ENCODE assay signal across 8 mouse cellular contexts in the genomic region with DNA sequence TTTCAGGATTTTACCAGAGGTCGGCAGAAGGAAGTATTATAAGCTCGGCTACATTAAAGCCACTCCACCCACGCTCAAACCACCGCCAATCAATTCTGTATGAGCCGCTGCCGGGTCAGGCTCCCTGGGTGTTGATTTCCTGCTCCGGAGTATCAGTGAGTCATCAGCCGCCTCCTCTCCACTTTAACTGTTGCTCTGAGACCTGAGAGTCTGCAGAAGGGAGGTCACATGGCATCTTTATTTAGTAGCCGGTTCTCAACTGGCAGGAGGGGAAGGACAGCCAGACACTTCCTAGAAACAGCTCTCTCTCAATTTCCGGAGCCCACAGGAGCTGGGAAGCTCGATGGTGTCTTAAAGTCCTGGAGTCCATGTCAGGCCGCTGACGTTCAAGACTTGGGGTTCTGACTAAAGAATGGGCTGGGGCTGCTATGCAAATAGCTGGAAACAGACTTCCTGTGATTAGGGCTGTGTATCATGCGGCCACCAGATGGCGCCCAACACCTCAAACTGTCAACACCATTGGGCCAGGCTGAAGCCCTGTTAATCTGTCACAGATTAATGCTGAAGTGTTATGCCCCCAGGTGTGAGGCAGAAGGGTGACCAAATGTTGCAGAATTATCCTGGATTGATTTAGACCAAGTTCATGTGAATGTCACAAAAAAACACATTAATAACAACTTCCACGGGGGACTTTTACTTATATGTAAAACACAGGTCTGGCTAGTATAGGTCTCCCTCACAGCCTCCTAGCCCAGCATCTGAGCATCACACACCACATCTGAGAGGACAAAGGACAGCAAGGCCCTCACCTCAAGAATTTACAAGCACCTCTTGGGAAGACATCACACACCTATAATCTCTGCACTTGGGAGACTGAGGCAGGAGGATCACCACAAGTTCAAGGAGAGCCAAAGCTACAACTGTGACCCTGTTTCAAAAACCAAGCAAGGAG.
DNase-seq lines count a peak whose midpoint lies in the region; ATAC-seq and TF ChIP-seq lines count a peak whose summit lies in the region.

No protein-coding gene starts in this region.

- TF ChIP-seq CTCF in heart, adult 2 months (IDR thresholded peaks at IDR 0.05), result peak; percentile 92

- intact Hi-C loops in heart, adult 2 months (cut with DNase I), result loop anchor here (1.0 to 2.0 kb wide), 3 partner anchors 36 to 204 kb away; no protein-coding TSS in a partner anchor

- H3K4me3 ChIP-seq in embryonic facial prominence, embryonic 13.5 days, result peak overlapping the region; percentile 22
- H3K4me3 ChIP-seq in heart, adult 2 months, result peak overlapping the region; percentile 41
- H3K4me3 ChIP-seq in limb, embryonic 13.5 days, result peak overlapping the region; percentile 28
- H3K4me3 ChIP-seq in midbrain, embryonic 16.5 days (ENCODE audit: low read depth, low read length), result peak overlapping the region; percentile 13; the same call in 1 of the 2 replicates

- TF ChIP-seq POLR2A in heart, adult 2 months (IDR thresholded peaks at IDR 0.05; ENCODE audit: insufficient read depth, low read depth, low read length), result peak; percentile 65

- no peak for ATAC-seq in embryonic facial prominence, embryonic 13.5 days (ENCODE audit: insufficient number of reproducible peaks, insufficient read depth, low FRiP score, low TSS enrichment, low read depth)
- peak; percentile 80 for ATAC-seq in limb, embryonic 13.5 days (ENCODE audit: low FRiP score, low read depth)
- peak; percentile 87 for ATAC-seq in midbrain, embryonic 16.5 days

- H3K79me2 ChIP-seq in heart, adult 2 months (replicated peaks; ENCODE audit: control insufficient read depth, insufficient read depth, low read length), result no peaks in the 10 kb centered on the region

- peak overlapping the region; percentile 56 for H3K4me2 ChIP-seq in embryonic facial prominence, embryonic 13.5 days
- H3K4me2 ChIP-seq in limb, embryonic 13.5 days (replicated peaks), result peak overlapping the region; percentile 59
- peak overlapping the region; percentile 54 for H3K4me2 ChIP-seq in midbrain, embryonic 16.5 days (ENCODE audit: low read length)

- 10% methylated on average over 16 of the region's 16 CpGs for WGBS in embryonic facial prominence, embryonic 13.5 days
- WGBS in heart, adult 2 months, result 1% methylated on average over 16 of the region's 16 CpGs
- 8% methylated on average over 16 of the region's 16 CpGs for WGBS in limb, embryonic 13.5 days
- WGBS in midbrain, embryonic 16.5 days, result 16% methylated on average over 16 of the region's 16 CpGs

- H3K36me3 ChIP-seq in embryonic facial prominence, embryonic 13.5 days, result no peaks in the 10 kb centered on the region
- H3K36me3 ChIP-seq in heart, adult 2 months (ENCODE audit: control insufficient read depth, insufficient read depth, low read length), result no peaks in the 10 kb centered on the region
- no peaks in the 10 kb centered on the region for H3K36me3 ChIP-seq in limb, embryonic 13.5 days
- no peaks in the 10 kb centered on the region for H3K36me3 ChIP-seq in midbrain, embryonic 16.5 days (ENCODE audit: control insufficient read depth, insufficient read depth, low read length)

- no peak overlapping the region for H3K27ac ChIP-seq in embryonic facial prominence, embryonic 13.5 days
- H3K27ac ChIP-seq in heart, adult 2 months, result peak overlapping the region; percentile 86
- H3K27ac ChIP-seq in limb, embryonic 13.5 days, result no peak overlapping the region
- H3K27ac ChIP-seq in midbrain, embryonic 16.5 days (ENCODE audit: low read length), result no peak overlapping the region

- TF ChIP-seq EP300 in heart, adult 2 months (IDR thresholded peaks at IDR 0.05; ENCODE audit: insufficient read depth, low read depth, low read length), result no peak; the same call in none of the 2 replicates

- no peaks in the 10 kb centered on the region for H3K27me3 ChIP-seq in embryonic facial prominence, embryonic 13.5 days
- no peaks in the 10 kb centered on the region for H3K27me3 ChIP-seq in heart, adult 2 months (ENCODE audit: control insufficient read depth, insufficient read depth, low read length)
- 0 out of 2 replicates have a peak, but pooled peaks cover 2% of the 10 kb centered on the region for H3K27me3 ChIP-seq in limb, embryonic 13.5 days
- H3K27me3 ChIP-seq in midbrain, embryonic 16.5 days (ENCODE audit: control insufficient read depth, insufficient read depth, low read depth, low read length), result no peaks in the 10 kb centered on the region

- H3K9ac ChIP-seq in embryonic facial prominence, embryonic 13.5 days, result peak overlapping the region; percentile 49
- H3K9ac ChIP-seq in heart, adult 2 months (ENCODE audit: low read depth, low read length), result peak overlapping the region; percentile 17; the same call in 1 of the 2 replicates
- H3K9ac ChIP-seq in limb, embryonic 13.5 days, result no peak overlapping the region
- peak overlapping the region; percentile 33; the same call in 1 of the 2 replicates for H3K9ac ChIP-seq in midbrain, embryonic 16.5 days (ENCODE audit: low read depth, low read length)

- no peaks in the 10 kb centered on the region for H3K9me3 ChIP-seq in embryonic facial prominence, embryonic 13.5 days
- H3K9me3 ChIP-seq in limb, embryonic 13.5 days, result no peaks in the 10 kb centered on the region
- no peaks in the 10 kb centered on the region for H3K9me3 ChIP-seq in midbrain, embryonic 16.5 days (replicated peaks; ENCODE audit: control insufficient read depth, low read length, poor library complexity, severe bottlenecking)

- peaks cover 8% of the 10 kb centered on the region for H3K4me1 ChIP-seq in embryonic facial prominence, embryonic 13.5 days
- H3K4me1 ChIP-seq in heart, adult 2 months (ENCODE audit: control insufficient read depth, insufficient read depth, low read length), result peaks cover 4% of the 10 kb centered on the region
- H3K4me1 ChIP-seq in limb, embryonic 13.5 days, result peaks cover 14% of the 10 kb centered on the region; the same call in 1 of the 2 replicates
- H3K4me1 ChIP-seq in midbrain, embryonic 16.5 days (ENCODE audit: control insufficient read depth, insufficient read depth, low read length), result 0 out of 2 replicates have a peak, but pooled peaks cover 3% of the 10 kb centered on the region

- peak; percentile 98 for DNase-seq in 3T3-L1 (ENCODE audit: low read depth, low spot score)
- DNase-seq in adrenal gland, postnatal 36 days, result peak; percentile 86
- peak; percentile 85 to 86 for DNase-seq in heart, adult 2 months
- peak; percentile 78 to 88 for DNase-seq in kidney, adult 8-10 months
- DNase-seq in spleen, postnatal 10 days (ENCODE audit: low spot score in 2 of 2), result peak; percentile 55 to 85
